Mouse (Mus musculus) midbrain, embryonic 11.5 days (tissue): ENCODE results near the gene Bok. TPM values are rescaled to one million over a fixed set of nuclear protein-coding genes. Genes with fewer than 3 reads are reported as not detected.
A peak's percentile ranks its signal among the peaks of the same experiment; 100 is the strongest.

Experiments
- ATAC-seq: fragments of 200-750 bp; cut with Nextera tagmentation; 2 replicates; pipeline ENCODE4 v1.8.0; 2017; ENCODE audit warnings: moderate TSS enrichment, moderate library complexity; ENCODE audit not compliant: low FRiP score
- DNase-seq: peaks from one replicate; pipeline ENCODE4 v3.0.0; 2015; ENCODE audit warnings: low spot score; ENCODE audit errors: missing footprints
- H3K27ac ChIP-seq: fragments of 300-500 bp; sonication (generic); 2 replicates; pipeline ENCODE4 v1.5.1; 2014; ENCODE audit warnings: low read depth, low read length
- H3K27me3 ChIP-seq: fragments of 300-500 bp; sonication (generic); 2 replicates; pipeline ENCODE4 v1.6.1; 2014; ENCODE audit warnings: mild to moderate bottlenecking, low read length, moderate library complexity, mixed read lengths; ENCODE audit not compliant: control insufficient read depth, insufficient read depth
- H3K36me3 ChIP-seq: fragments of 300-500 bp; sonication (generic); 2 replicates; pipeline ENCODE4 v1.6.1; 2014; ENCODE audit warnings: mild to moderate bottlenecking, low read length, moderate library complexity, mixed read lengths; ENCODE audit not compliant: control insufficient read depth, insufficient read depth
- H3K4me1 ChIP-seq: fragments of 300-500 bp; sonication (generic); 2 replicates; pipeline ENCODE4 v1.6.1; 2014; ENCODE audit warnings: low read length; ENCODE audit not compliant: control insufficient read depth, insufficient read depth
- H3K4me2 ChIP-seq: fragments of 300-500 bp; sonication (generic); 2 replicates; pipeline ENCODE4 v1.6.1; 2014; ENCODE audit warnings: mild to moderate bottlenecking, moderate library complexity
- H3K4me3 ChIP-seq: fragments of 300-500 bp; sonication (generic); 2 replicates; pipeline ENCODE4 v1.5.1; 2014; ENCODE audit warnings: low read depth, low read length
- H3K9ac ChIP-seq: fragments of 300-500 bp; sonication (generic); 2 replicates; pipeline ENCODE4 v1.6.1; 2014; ENCODE audit warnings: low read length
- H3K9me3 ChIP-seq: fragments of 300-500 bp; sonication (generic); 2 replicates; pipeline ENCODE4 v1.6.1; 2016; ENCODE audit warnings: low read length; ENCODE audit not compliant: control insufficient read depth
- WGBS: fragments of 180-500 bp; shearing (Covaris S2); extraction: QIAGEN DNeasy Blood & Tissue Kit; methylation state at CpG from one replicate; pipeline ENCODE4 v1.1.7; 2014; 5-methylcytosine and 5-hydroxymethylcytosine counted together
- polyA plus RNA-seq: library from polyadenylated mRNA; unstranded; fragments of >200 nt; fragmentation: Nextera tagmentation; extraction: Ambion mirVana; gene quantifications from 2 replicates; pipeline ENCODE4 v1.2.1, GENCODE M21; 2014

The Bok gene
- polyA plus RNA-seq, 1 experiment from 2014 or later = 31.3 TPM

DNA sequence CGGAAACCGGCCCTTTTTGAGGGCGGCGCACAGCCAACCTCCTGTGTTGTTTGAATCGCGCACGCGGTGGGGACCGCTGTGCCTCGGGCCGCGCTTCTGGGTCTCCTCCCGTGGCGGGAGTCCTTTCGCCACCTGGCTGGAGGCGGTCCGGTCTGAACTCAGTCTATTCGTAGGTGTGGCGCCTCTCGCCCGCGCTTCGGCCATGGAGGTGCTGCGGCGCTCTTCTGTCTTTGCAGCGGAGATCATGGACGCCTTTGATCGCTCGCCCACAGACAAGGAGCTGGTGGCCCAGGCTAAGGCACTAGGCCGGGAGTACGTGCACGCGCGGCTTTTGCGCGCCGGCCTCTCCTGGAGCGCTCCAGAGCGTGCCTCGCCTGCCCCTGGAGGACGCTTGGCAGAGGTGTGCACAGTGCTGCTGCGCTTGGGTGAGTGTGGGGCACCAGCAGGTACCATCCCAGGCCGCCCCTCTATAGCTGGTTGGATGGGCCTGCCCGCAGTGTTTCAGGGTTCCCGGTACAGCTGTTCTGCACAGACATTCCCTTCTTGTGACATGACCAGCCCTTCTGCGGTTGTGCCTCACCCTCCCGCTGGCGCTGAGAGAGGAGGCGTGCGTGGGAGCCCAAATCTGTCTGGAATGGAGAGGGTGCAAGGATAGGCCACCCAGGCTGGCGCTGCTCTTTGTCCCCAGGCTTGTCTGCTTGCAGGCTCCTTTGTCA is 943 bp downstream of the Bok start:
- Histone ChIP-seq H3K4me1 (no peaks in the 10 kb centered on the region), H3K27me3 (peaks cover 16% of the 10 kb centered on the region), H3K4me2 (peak overlapping the region; percentile 82), H3K9ac (peak overlapping the region; percentile 74), H3K27ac (no peak overlapping the region), H3K4me3 (peak overlapping the region; percentile 45), H3K9me3 (no peaks in the 10 kb centered on the region), H3K36me3 (no peaks in the 10 kb centered on the region)
- peak; percentile 98 for DNase-seq
- ATAC-seq = peak; percentile 89
- 3% methylated on average over 51 of the region's 51 CpGs for WGBS

GRCm38 (mm10) chr1:93686961-93687320 is 1.5 kb downstream of the Bok start:
- ATAC-seq = no peak

GRCm38 (mm10) chr1:93688154-93688553 is 2.7 kb downstream of the Bok start:
- H3K9me3 ChIP-seq = no peaks in the 10 kb centered on the region

More at GRCm38 (mm10) chr1:93686961-93687320, 1.5 kb downstream of the Bok start:
- Histone ChIP-seq H3K36me3 (no peaks in the 10 kb centered on the region), H3K27ac (no peak overlapping the region), H3K9ac (no peak overlapping the region), H3K4me2 (peak overlapping the region; percentile 82), H3K4me3 (peak overlapping the region; percentile 45; the same call in 1 of the 2 replicates), H3K9me3 (no peaks in the 10 kb centered on the region), H3K27me3 (peaks cover 16% of the 10 kb centered on the region), H3K4me1 (no peaks in the 10 kb centered on the region)
- WGBS = 45% methylated on average over 3 of the region's 3 CpGs
- peak; percentile 84 for DNase-seq

GRCm38 (mm10) chr1:93689901-93690496 is 4.5 kb downstream of the Bok start:
- no peak for ATAC-seq

More at GRCm38 (mm10) chr1:93688154-93688553, 2.7 kb downstream of the Bok start:
- Histone ChIP-seq H3K4me1 (no peaks in the 10 kb centered on the region), H3K4me2 (no peak overlapping the region), H3K9ac (no peak overlapping the region), H3K36me3 (no peaks in the 10 kb centered on the region), H3K27ac (no peak overlapping the region), H3K4me3 (no peak overlapping the region), H3K27me3 (peaks cover 16% of the 10 kb centered on the region)
- ATAC-seq = no peak
- 87% methylated on average over 8 of the region's 8 CpGs for WGBS
- DNase-seq = no peak

DNA sequence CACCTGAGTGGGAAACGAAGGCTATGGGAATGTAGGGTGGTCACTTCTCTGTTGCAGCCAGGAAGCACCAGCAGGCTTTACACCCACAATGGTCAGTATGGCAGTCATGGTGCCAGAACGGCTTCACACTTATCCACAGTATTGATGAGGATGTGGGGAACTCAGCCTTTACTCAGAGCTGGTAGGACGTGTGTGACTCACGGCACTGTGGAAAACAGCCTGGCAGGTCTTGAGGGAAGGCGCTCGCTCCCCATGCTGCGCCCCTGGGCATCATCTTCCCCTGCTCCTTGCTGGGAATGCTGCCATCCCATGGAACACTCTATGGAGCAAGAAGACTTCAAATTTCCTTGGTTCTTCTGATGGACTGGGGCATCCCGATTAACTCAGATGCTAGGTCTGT is 5.6 kb downstream of the Bok start:
- Histone ChIP-seq H3K4me3 (no peak overlapping the region), H3K9ac (no peak overlapping the region), H3K4me1 (no peaks in the 10 kb centered on the region), H3K27me3 (peaks cover 5% of the 10 kb centered on the region), H3K9me3 (no peaks in the 10 kb centered on the region), H3K4me2 (no peak overlapping the region), H3K36me3 (no peaks in the 10 kb centered on the region), H3K27ac (no peak overlapping the region)
- ATAC-seq (no peak), DNase-seq (peak; percentile 44)
- WGBS = 93% methylated on average over 8 of the region's 8 CpGs

More at GRCm38 (mm10) chr1:93689901-93690496, 4.5 kb downstream of the Bok start:
- Histone ChIP-seq H3K4me3 (no peak overlapping the region), H3K9ac (no peak overlapping the region), H3K27ac (no peak overlapping the region), H3K36me3 (no peaks in the 10 kb centered on the region), H3K4me2 (no peak overlapping the region), H3K9me3 (no peaks in the 10 kb centered on the region), H3K27me3 (peaks cover 12% of the 10 kb centered on the region), H3K4me1 (no peaks in the 10 kb centered on the region)
- peak; percentile 33 for DNase-seq
- 86% methylated on average over 7 of the region's 7 CpGs for WGBS

DNA sequence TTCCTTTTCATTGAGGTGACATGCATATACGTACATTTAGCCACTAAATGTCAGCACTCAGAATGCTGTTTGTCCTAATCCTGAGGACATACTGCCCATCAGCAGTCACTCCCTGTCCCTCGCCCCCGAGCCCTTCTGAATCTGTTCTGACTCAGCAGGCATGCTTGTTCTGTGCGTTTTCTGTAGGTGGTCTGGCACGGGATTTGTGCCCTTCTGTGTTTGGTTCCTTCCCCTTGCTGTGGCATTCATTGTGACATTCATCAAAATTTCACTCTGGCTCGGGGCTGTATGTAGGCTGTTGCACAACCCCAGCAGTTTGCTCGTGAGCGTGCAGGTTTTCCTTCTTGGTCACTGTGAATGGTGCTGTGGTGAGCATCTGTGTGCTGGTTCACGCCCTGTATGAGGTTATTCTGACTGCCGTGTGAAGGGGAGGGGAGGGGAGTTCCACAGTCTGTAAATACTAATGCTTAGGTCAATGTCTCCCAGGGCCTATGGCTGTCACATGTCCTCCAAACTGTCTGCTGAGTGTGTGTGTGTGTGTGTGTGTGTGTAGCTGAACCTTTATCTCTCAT is 6.4 kb downstream of the Bok start:
- Histone ChIP-seq H3K4me1 (no peaks in the 10 kb centered on the region), H3K9ac (no peak overlapping the region), H3K4me3 (no peak overlapping the region), H3K27ac (no peak overlapping the region), H3K36me3 (no peaks in the 10 kb centered on the region), H3K27me3 (no peaks in the 10 kb centered on the region), H3K4me2 (no peak overlapping the region), H3K9me3 (no peaks in the 10 kb centered on the region)
- DNase-seq = no peak
- WGBS = 80% methylated on average over 10 of the region's 10 CpGs
- ATAC-seq = no peak

GRCm38 (mm10) chr1:93692773-93693172 is 7.3 kb downstream of the Bok start:
- WGBS = 96% methylated on average over 9 of the region's 9 CpGs
- no peaks in the 10 kb centered on the region for H3K36me3 ChIP-seq

GRCm38 (mm10) chr1:93693502-93693901 is 8.0 kb downstream of the Bok start:
- no peak for DNase-seq
- no peaks in the 10 kb centered on the region for H3K36me3 ChIP-seq
- ATAC-seq = no peak
- WGBS = 85% methylated on average over 3 of the region's 3 CpGs
- no peaks in the 10 kb centered on the region for H3K4me1 ChIP-seq
- no peak overlapping the region for H3K4me3 ChIP-seq
- no peak overlapping the region for H3K4me2 ChIP-seq
- no peak overlapping the region for H3K27ac ChIP-seq
- H3K27me3 ChIP-seq = no peaks in the 10 kb centered on the region
- H3K9me3 ChIP-seq = no peaks in the 10 kb centered on the region
- no peak overlapping the region for H3K9ac ChIP-seq

More at GRCm38 (mm10) chr1:93692773-93693172, 7.3 kb downstream of the Bok start:
- H3K4me2 ChIP-seq = no peak overlapping the region
- H3K27ac ChIP-seq = no peak overlapping the region
- ATAC-seq (no peak), DNase-seq (no peak)
- no peak overlapping the region for H3K4me3 ChIP-seq
- no peak overlapping the region for H3K9ac ChIP-seq
- no peaks in the 10 kb centered on the region for H3K27me3 ChIP-seq
- no peaks in the 10 kb centered on the region for H3K4me1 ChIP-seq
- no peaks in the 10 kb centered on the region for H3K9me3 ChIP-seq

GRCm38 (mm10) chr1:93693943-93694342 is 8.5 kb downstream of the Bok start:
- H3K27me3 ChIP-seq = no peaks in the 10 kb centered on the region
- ATAC-seq (no peak), DNase-seq (peak; percentile 21)
- no peak overlapping the region for H3K27ac ChIP-seq
- no peak overlapping the region for H3K4me2 ChIP-seq
- WGBS = 96% methylated on average over 10 of the region's 10 CpGs
- H3K36me3 ChIP-seq = no peaks in the 10 kb centered on the region
- no peak overlapping the region for H3K4me3 ChIP-seq
- no peak overlapping the region for H3K9ac ChIP-seq
- no peaks in the 10 kb centered on the region for H3K4me1 ChIP-seq
- no peaks in the 10 kb centered on the region for H3K9me3 ChIP-seq
